Mouse (Mus musculus): Measurements from ENCODE around the gene Acsm3. TPM values are rescaled to one million over a fixed set of nuclear protein-coding genes. Genes with fewer than 3 reads are reported as not detected.

Acsm3 gene
- polyA plus RNA-seq (2012; ENCODE audit: low replicate concordance), result not detected in 2 replicates

DNA sequence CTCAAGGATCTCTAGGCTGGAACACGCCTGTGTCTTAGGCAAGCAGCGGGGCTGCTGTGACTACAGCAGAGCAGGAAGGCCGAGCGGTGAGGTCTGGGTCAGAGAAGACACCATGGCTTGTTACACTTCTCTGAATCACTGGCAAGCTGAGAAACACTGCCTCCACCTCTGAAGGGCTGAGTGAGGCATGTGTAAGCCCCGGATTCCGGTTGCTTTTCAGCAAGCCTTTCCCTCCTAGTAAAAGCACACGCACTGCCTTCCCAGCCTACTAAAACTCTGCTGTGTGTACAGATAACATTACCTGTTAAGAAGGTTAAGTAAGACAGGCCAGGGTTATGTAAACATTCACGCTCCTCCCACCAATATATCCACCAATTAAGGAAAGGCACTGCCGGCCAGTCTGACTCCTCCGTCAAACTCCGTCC, at the start of gene Acsm3:
Gene Acsm3 (plus strand): TSS at position 397 of the 425 bp plus-strand sequence.

DNA sequence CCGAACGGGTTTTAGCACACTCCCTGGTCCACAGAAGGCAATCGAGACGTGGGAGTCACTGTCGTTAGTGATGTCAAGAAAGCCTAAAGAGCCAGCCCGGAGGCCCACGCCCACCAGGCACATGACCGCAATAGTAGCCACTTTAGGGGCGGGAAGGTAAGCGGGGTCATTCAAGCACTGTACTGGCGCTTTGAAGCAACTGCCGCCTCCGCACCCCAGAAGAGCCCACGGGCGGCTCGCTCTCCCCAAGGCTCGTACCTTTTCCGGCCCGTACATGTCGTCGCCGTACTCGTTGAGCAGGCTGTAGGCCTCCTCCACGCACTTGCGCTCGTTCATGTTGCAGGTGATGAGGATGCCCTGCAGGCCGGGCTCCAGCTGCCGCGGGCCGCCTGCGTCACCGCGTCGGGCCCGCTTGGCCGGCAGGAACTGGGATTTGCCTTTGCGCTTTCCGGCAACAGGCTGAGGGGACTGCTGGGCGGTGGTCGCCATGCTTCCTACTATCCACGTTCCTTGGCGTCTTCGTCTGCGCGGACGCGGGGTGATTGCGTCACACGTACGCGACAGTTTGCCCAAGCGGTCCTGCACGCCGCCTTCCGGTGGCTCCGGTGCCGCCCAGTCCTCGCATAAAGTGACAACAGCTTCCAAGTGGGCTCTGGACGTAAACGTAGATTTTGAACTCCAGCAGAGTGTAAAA, 40.3 kb upstream of the Acsm3 start, which contains the start of gene Thumpd1:
Gene Thumpd1 (minus strand): TSS at position 546 of the 694 bp plus-strand sequence.

DNA sequence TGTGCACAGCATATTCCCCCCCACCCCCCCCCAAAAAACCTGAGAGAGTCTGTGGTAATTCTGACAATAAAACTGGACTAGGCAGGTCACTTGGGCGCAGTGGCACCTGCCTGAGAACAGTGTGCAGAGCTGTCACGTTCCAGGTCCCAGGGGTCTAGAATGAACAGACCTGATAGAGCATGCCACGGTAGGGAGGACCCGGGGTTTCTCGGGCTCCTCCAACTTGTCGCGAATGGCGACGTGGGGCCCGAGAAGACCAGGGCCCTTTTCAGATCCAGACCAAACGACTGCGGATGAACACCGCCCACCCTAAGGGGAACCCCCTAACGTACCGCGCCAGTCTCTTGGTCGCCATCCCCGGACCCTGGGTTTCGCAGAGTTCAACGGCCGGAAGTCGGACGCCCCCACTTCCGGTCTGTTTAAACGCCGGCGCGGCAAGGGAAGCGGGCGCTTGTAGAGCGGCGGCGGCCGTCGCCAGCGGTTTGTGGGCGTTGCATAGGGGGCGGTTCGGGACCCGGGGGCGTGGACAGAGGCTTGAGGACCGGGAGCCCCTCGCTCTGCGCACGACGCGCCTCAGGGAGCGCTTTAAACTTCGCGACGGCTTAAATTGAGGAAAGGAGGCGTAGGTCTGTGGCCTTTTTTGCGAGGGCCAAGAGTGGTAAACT, 33.0 kb downstream of the Acsm3 start, which contains the start of the genes Rexo5 and Eri2:
Gene Rexo5 (plus strand): TSS at position 421 of the 665 bp plus-strand sequence.
Gene Eri2 (minus strand): TSS at position 473 of the 665 bp plus-strand sequence.

Other genes starting within 250 kb of the Acsm3 start
- not detected in 2 replicates for gene Acsm5, start 241.5 kb upstream of the Acsm3 start, polyA plus RNA-seq (2012; ENCODE audit: low replicate concordance)
- not detected in 2 replicates for gene Pdilt, start 237.4 kb upstream of the Acsm3 start, polyA plus RNA-seq (2012; ENCODE audit: low replicate concordance)
- not detected in 2 replicates for gene Acsm2, start 206.6 kb upstream of the Acsm3 start, polyA plus RNA-seq (2012; ENCODE audit: low replicate concordance)
- gene Acsm1, start 153.9 kb upstream of the Acsm3 start, polyA plus RNA-seq (2012; ENCODE audit: low replicate concordance), result not detected in 2 replicates
- gene Acsm4, start 70.9 kb upstream of the Acsm3 start, polyA plus RNA-seq (2012; ENCODE audit: low replicate concordance), result not detected in 2 replicates
- gene Thumpd1, start 40.1 kb upstream of the Acsm3 start, polyA plus RNA-seq (2012; ENCODE audit: low replicate concordance), result 40.5 and 41.0 TPM in 2 replicates
- gene Rexo5, start 33.1 kb downstream of the Acsm3 start, polyA plus RNA-seq (2012; ENCODE audit: low replicate concordance), result 2.7 and 5.1 TPM in 2 replicates
- 0.54 and 1.5 TPM in 2 replicates for gene Eri2, start 33.1 kb downstream of the Acsm3 start, polyA plus RNA-seq (2012; ENCODE audit: low replicate concordance)
- gene Lyrm1, start 134.9 kb downstream of the Acsm3 start, polyA plus RNA-seq (2012; ENCODE audit: low replicate concordance), result 1.5 TPM in 1 of 2 replicates, not detected in the other
- 0.43 and 5.1 TPM in 2 replicates for gene Dcun1d3, start 135.4 kb downstream of the Acsm3 start, polyA plus RNA-seq (2012; ENCODE audit: low replicate concordance)

Data from leukemia stem cell, adult 10-12 weeks (primary cell).